Mouse (Mus musculus) left cerebral cortex, postnatal 4 days (tissue): ENCODE results near the gene Ptprb. TPM values are rescaled to one million over a fixed set of nuclear protein-coding genes. Genes with fewer than 3 reads are reported as not detected.

ENCODE experiments used
- DNase-seq: peaks from one replicate; pipeline ENCODE4 v3.0.0-alpha.2; 2022
- intact Hi-C: fragments of 180-260 bp; cut with DNase I; formaldehyde crosslinking; loops from one replicate; pipeline ENCODE4 v1.15.1; 2025
- total RNA-seq, 2 experiments: library from RNA; stranded (reverse); gene quantifications; 2 replicates each; pipeline ENCODE4 v1.2.3; 2021

Gene Ptprb
- total RNA-seq, 2 experiments from 2014 or later, result 12.5 to 13.7 TPM

- no peak for DNase-seq
- intact Hi-C loops, result no loop called here
These were observed 141.4 kb downstream of the Ptprb start for GRCm38 (mm10) chr10:116416726-116417125.

GRCm38 (mm10) chr10:116418121-116418726 lies 142.9 kb downstream of the Ptprb start:
- intact Hi-C loops, result no loop called here
- DNase-seq, result no peak

GRCm38 (mm10) chr10:116420976-116421375 lies 145.7 kb downstream of the Ptprb start:
- intact Hi-C loops, result no loop called here
- DNase-seq, result no peak

- intact Hi-C loops, result no loop called here
- DNase-seq, result no peak
These were observed 147.2 kb downstream of the Ptprb start for GRCm38 (mm10) chr10:116422551-116422950.

- intact Hi-C loops, result no loop called here
- peak; percentile 29 for DNase-seq
These were observed 149.6 kb downstream of the Ptprb start for GRCm38 (mm10) chr10:116424921-116425320.

GRCm38 (mm10) chr10:116426176-116426575 lies 150.9 kb downstream of the Ptprb start:
- intact Hi-C loops, result no loop called here
- DNase-seq, result no peak

- intact Hi-C loops, result no loop called here
- DNase-seq, result no peak
These were observed 152.9 kb downstream of the Ptprb start for GRCm38 (mm10) chr10:116428026-116428780.

- no peak for DNase-seq
- intact Hi-C loops, result no loop called here
These were observed 157.1 kb downstream of the Ptprb start for GRCm38 (mm10) chr10:116432421-116432820.

- intact Hi-C loops, result no loop called here
- DNase-seq, result no peak
These were observed 160.1 kb downstream of the Ptprb start for GRCm38 (mm10) chr10:116435455-116435854.

Other genes with a start within 250 kb of the Ptprb start
- gene 4933416C03Rik, start 161.6 kb upstream of the Ptprb start, total RNA-seq, result not detected
- 10 to 100 TPM; 72.9 to 81.9 TPM for gene Kcnmb4, start 198.4 kb downstream of the Ptprb start, total RNA-seq